Mouse (Mus musculus) ovary, postnatal 36 days (tissue): ENCODE results near the gene Unc5b.

ENCODE experiments used
- DNase-seq: peaks from one replicate; pipeline ENCODE4 v3.0.0; 2022; ENCODE audit warnings: low spot score, mixed read lengths

Gene Unc5b

GRCm38 (mm10) chr10:60820552-60820951, 10.8 kb downstream of the Unc5b start:
- no peak for DNase-seq

- no peak for DNase-seq
Measured at GRCm38 (mm10) chr10:60819654-60820192, 11.7 kb downstream of the Unc5b start.

GRCm38 (mm10) chr10:60819179-60819578, 12.2 kb downstream of the Unc5b start:
- no peak for DNase-seq

GRCm38 (mm10) chr10:60818708-60819107, 12.7 kb downstream of the Unc5b start:
- no peak for DNase-seq

GRCm38 (mm10) chr10:60817868-60818267, 13.5 kb downstream of the Unc5b start:
- DNase-seq = no peak

- peak; percentile 50 for DNase-seq
Measured at GRCm38 (mm10) chr10:60816872-60817648, 14.3 kb downstream of the Unc5b start.

- DNase-seq = no peak
Measured at GRCm38 (mm10) chr10:60815855-60816254, 15.5 kb downstream of the Unc5b start.

- DNase-seq = no peak
Measured at GRCm38 (mm10) chr10:60815059-60815458, 16.3 kb downstream of the Unc5b start.

GRCm38 (mm10) chr10:60814444-60815057, 16.8 kb downstream of the Unc5b start:
- DNase-seq = peak; percentile 25

GRCm38 (mm10) chr10:60813606-60814005, 17.8 kb downstream of the Unc5b start:
- DNase-seq = no peak

- no peak for DNase-seq
Measured at GRCm38 (mm10) chr10:60811792-60812525, 19.4 kb downstream of the Unc5b start.

GRCm38 (mm10) chr10:60808447-60808846, 22.9 kb downstream of the Unc5b start:
- no peak for DNase-seq

GRCm38 (mm10) chr10:60807531-60808185, 23.7 kb downstream of the Unc5b start:
- DNase-seq = peak; percentile 33

- DNase-seq = no peak
Measured at GRCm38 (mm10) chr10:60806207-60806538, 25.2 kb downstream of the Unc5b start.

- no peak for DNase-seq
Measured at GRCm38 (mm10) chr10:60805436-60806206, 25.8 kb downstream of the Unc5b start.

GRCm38 (mm10) chr10:60804865-60805264, 26.5 kb downstream of the Unc5b start:
- DNase-seq = no peak

GRCm38 (mm10) chr10:60803971-60804370, 27.4 kb downstream of the Unc5b start:
- no peak for DNase-seq

- DNase-seq = no peak
Measured at GRCm38 (mm10) chr10:60801898-60802412, 29.4 kb downstream of the Unc5b start.

GRCm38 (mm10) chr10:60801168-60801897, 30.0 kb downstream of the Unc5b start:
- no peak for DNase-seq
